Mouse (Mus musculus): ENCODE data around the gene Abtb1. TPM values are rescaled to one million over a fixed set of nuclear protein-coding genes. Genes with fewer than 3 reads are reported as not detected.

Abtb1 gene
- polyA plus RNA-seq, 1 experiment from 2014 or later = 19.3 TPM

Other genes with a start within 250 kb of the Abtb1 start
- gene Kbtbd12, start 204.0 kb downstream of the Abtb1 start, polyA plus RNA-seq (2014; fragmentation: Nextera tagmentation; extraction: Ambion mirVana) = not detected in 2 replicates
- 2.4 and 2.9 TPM in 2 replicates for gene Mgll, start 117.6 kb downstream of the Abtb1 start, polyA plus RNA-seq (2014; fragmentation: Nextera tagmentation; extraction: Ambion mirVana)
- 49.3 and 50.2 TPM in 2 replicates for gene Podxl2, start 33.1 kb upstream of the Abtb1 start, polyA plus RNA-seq (2014; fragmentation: Nextera tagmentation; extraction: Ambion mirVana)
- gene Mcm2, start 56.8 kb upstream of the Abtb1 start, polyA plus RNA-seq (2014; fragmentation: Nextera tagmentation; extraction: Ambion mirVana) = 228 and 240 TPM in 2 replicates
- gene Tpra1, start 60.3 kb upstream of the Abtb1 start, polyA plus RNA-seq (2014; fragmentation: Nextera tagmentation; extraction: Ambion mirVana) = 45.4 and 47.8 TPM in 2 replicates

All from limb, embryonic 11.5 days (tissue).